Mouse (Mus musculus): Measurements from ENCODE around the gene Arhgef17.

The Arhgef17 gene

GRCm38 (mm10) chr7:100845412-100845811 lies 86.5 kb downstream of the Arhgef17 start:
- DNase-seq (ENCODE audit: low spot score), result no peak

GRCm38 (mm10) chr7:100845026-100845400 lies 86.9 kb downstream of the Arhgef17 start:
- no peak for DNase-seq (ENCODE audit: low spot score)

GRCm38 (mm10) chr7:100844385-100845025 lies 87.4 kb downstream of the Arhgef17 start:
- no peak for DNase-seq (ENCODE audit: low spot score)

GRCm38 (mm10) chr7:100843866-100844265 lies 88.0 kb downstream of the Arhgef17 start:
- DNase-seq (ENCODE audit: low spot score), result no peak

GRCm38 (mm10) chr7:100842175-100842574 lies 89.7 kb downstream of the Arhgef17 start:
- DNase-seq (ENCODE audit: low spot score), result no peak

- DNase-seq (ENCODE audit: low spot score), result no peak
Observed at GRCm38 (mm10) chr7:100841608-100842007, 90.3 kb downstream of the Arhgef17 start.

- no peak for DNase-seq (ENCODE audit: low spot score)
Observed at GRCm38 (mm10) chr7:100840906-100841305, 91.0 kb downstream of the Arhgef17 start.

- DNase-seq (ENCODE audit: low spot score), result no peak
Observed at GRCm38 (mm10) chr7:100839632-100840402, 92.1 kb downstream of the Arhgef17 start.

GRCm38 (mm10) chr7:100837701-100838100 lies 94.2 kb downstream of the Arhgef17 start:
- DNase-seq (ENCODE audit: low spot score), result no peak

- DNase-seq (ENCODE audit: low spot score), result no peak
Observed at GRCm38 (mm10) chr7:100836657-100837056, 95.2 kb downstream of the Arhgef17 start.

GRCm38 (mm10) chr7:100835711-100836110 lies 96.2 kb downstream of the Arhgef17 start:
- DNase-seq (ENCODE audit: low spot score), result no peak

- no peak for DNase-seq (ENCODE audit: low spot score)
Observed at GRCm38 (mm10) chr7:100835168-100835567, 96.7 kb downstream of the Arhgef17 start.

GRCm38 (mm10) chr7:100833859-100834258 lies 98.0 kb downstream of the Arhgef17 start:
- DNase-seq (ENCODE audit: low spot score), result no peak

GRCm38 (mm10) chr7:100828549-100828948 lies 103.4 kb downstream of the Arhgef17 start:
- DNase-seq (ENCODE audit: low spot score), result no peak

GRCm38 (mm10) chr7:100824661-100825060 lies 107.2 kb downstream of the Arhgef17 start:
- no peak for DNase-seq (ENCODE audit: low spot score)
